Mouse (Mus musculus): ENCODE measurements at regions not wholly inside any gene's neighbourhood (a gene's known extent, or its start where the extent isn't known, plus 50 kb on each side); places are given as distances from the start of the nearest gene placed in this dataset.

DNA sequence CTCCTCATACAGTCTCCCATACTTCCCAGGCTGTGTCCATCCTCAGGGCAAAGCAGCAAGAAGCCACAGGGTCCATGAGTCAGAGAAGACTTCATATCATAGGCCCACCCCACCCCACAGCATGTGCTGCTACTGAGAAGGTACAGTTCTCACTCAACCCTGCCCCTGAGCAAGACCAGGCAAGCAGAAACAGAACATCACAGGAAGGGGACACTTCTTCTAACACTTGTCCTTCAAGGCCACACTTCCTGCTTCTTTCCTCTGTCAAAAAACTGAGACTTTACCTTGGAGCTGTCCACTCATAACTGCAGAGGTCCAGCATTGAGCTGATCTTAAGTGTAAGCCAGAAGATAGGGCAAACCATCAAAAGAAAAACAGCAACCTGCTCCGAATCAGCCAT lies 166.6 kb downstream of the Usp46 start:
- no peak for TF ChIP-seq POLR2A (IDR thresholded peaks at IDR 0.05; ENCODE audit: insufficient read depth, low read depth, low read length)
- no peak for TF ChIP-seq CTCF (IDR thresholded peaks at IDR 0.05; ENCODE audit: insufficient read depth, low read depth, low read length)

All from olfactory bulb, adult 2 months (tissue).